Mouse (Mus musculus): ENCODE data around the gene Iqca.

Gene Iqca

GRCm38 (mm10) chr1:90153099-90153744 lies at the start of gene Iqca:
TSS of gene Iqca (minus strand) at chr1:90153401.
- peak in 1 of 2 experiments; percentile 62 for DNase-seq (ENCODE audit: low spot score in 2 of 2)

GRCm38 (mm10) chr1:90202207-90202978 lies 49.2 kb upstream of the Iqca start:
- no peak for DNase-seq (ENCODE audit: low spot score in 2 of 2)

GRCm38 (mm10) chr1:90201655-90202054 lies 48.5 kb upstream of the Iqca start:
- DNase-seq (ENCODE audit: low spot score in 2 of 2): no peak

GRCm38 (mm10) chr1:90201246-90201645 lies 48.0 kb upstream of the Iqca start:
- no peak for DNase-seq (ENCODE audit: low spot score in 2 of 2)

GRCm38 (mm10) chr1:90189046-90189445 lies 35.8 kb upstream of the Iqca start:
- no peak for DNase-seq (ENCODE audit: low spot score in 2 of 2)

- DNase-seq (ENCODE audit: low spot score in 2 of 2): no peak
These were observed 33.7 kb upstream of the Iqca start for GRCm38 (mm10) chr1:90186874-90187273.

GRCm38 (mm10) chr1:90186173-90186572 lies 33.0 kb upstream of the Iqca start:
- no peak for DNase-seq (ENCODE audit: low spot score in 2 of 2)

- DNase-seq (ENCODE audit: low spot score in 2 of 2): no peak
These were observed 30.4 kb upstream of the Iqca start for GRCm38 (mm10) chr1:90183602-90184001.

- no peak for DNase-seq (ENCODE audit: low spot score in 2 of 2)
These were observed 29.3 kb upstream of the Iqca start for GRCm38 (mm10) chr1:90182521-90182920.

- peak in 1 of 2 experiments; percentile 73 for DNase-seq (ENCODE audit: low spot score in 2 of 2)
These were observed 27.9 kb upstream of the Iqca start for GRCm38 (mm10) chr1:90180966-90181699.

GRCm38 (mm10) chr1:90180479-90180878 lies 27.3 kb upstream of the Iqca start:
- DNase-seq (ENCODE audit: low spot score in 2 of 2): peak in 1 of 2 experiments; percentile 6

- no peak for DNase-seq (ENCODE audit: low spot score in 2 of 2)
These were observed 24.8 kb upstream of the Iqca start for GRCm38 (mm10) chr1:90177978-90178377.

- DNase-seq (ENCODE audit: low spot score in 2 of 2): no peak
These were observed 24.4 kb upstream of the Iqca start for GRCm38 (mm10) chr1:90177565-90177964.

- no peak for DNase-seq (ENCODE audit: low spot score in 2 of 2)
These were observed 23.0 kb upstream of the Iqca start for GRCm38 (mm10) chr1:90176223-90176622.

GRCm38 (mm10) chr1:90174338-90174737 lies 21.1 kb upstream of the Iqca start:
- no peak for DNase-seq (ENCODE audit: low spot score in 2 of 2)

- DNase-seq (ENCODE audit: low spot score in 2 of 2): no peak
These were observed 11.1 kb upstream of the Iqca start for GRCm38 (mm10) chr1:90164319-90164718.

GRCm38 (mm10) chr1:90163161-90163560 lies 10.0 kb upstream of the Iqca start:
- DNase-seq (ENCODE audit: low spot score in 2 of 2): no peak

GRCm38 (mm10) chr1:90162379-90162857 lies 9.2 kb upstream of the Iqca start:
- no peak for DNase-seq (ENCODE audit: low spot score in 2 of 2)

GRCm38 (mm10) chr1:90161623-90162022 lies 8.4 kb upstream of the Iqca start:
- DNase-seq (ENCODE audit: low spot score in 2 of 2): no peak

- no peak for DNase-seq (ENCODE audit: low spot score in 2 of 2)
These were observed 6.7 kb upstream of the Iqca start for GRCm38 (mm10) chr1:90159927-90160326.

- no peak for DNase-seq (ENCODE audit: low spot score in 2 of 2)
These were observed 3.4 kb upstream of the Iqca start for GRCm38 (mm10) chr1:90156589-90156988.

GRCm38 (mm10) chr1:90153787-90154186 lies 586 bp upstream of the Iqca start:
- DNase-seq (ENCODE audit: low spot score in 2 of 2): no peak

Data from natural killer cell, adult 2 months (primary cell).